Mouse (Mus musculus) megakaryocyte, adult 5-6 weeks (primary cell): ENCODE results near the gene Zfp280b. TPM values are rescaled to one million over a fixed set of nuclear protein-coding genes. Genes with fewer than 3 reads are reported as not detected.
"Not testable (repeated sequence)": the region's sequence is repeated elsewhere in the genome, so short reads cannot be mapped to it uniquely, and the experiment has no call there.

Experiments used
- ATAC-seq: 2 replicates; pipeline ENCODE4 v1.8.0; 2016; ENCODE audit warnings: mild to moderate bottlenecking, inconsistent platforms; ENCODE audit not compliant: poor library complexity, severe bottlenecking
- total RNA-seq, 2 experiments: library from RNA; stranded (forward) in 1 of 2; stranded (reverse) in 1 of 2; fragments of 153-499, 151-499 nt in 1 of 2; fragments of 221-1000, 200-1000 nt in 1 of 2; gene quantifications; 2 replicates each; pipeline versions ENCODE4 v1.2.3 to v1.2.4; 2015 to 2017

Zfp280b gene
- total RNA-seq, 2 experiments from 2014 or later = 3.0 to 4.5 TPM

GRCm38 (mm10) chr10:76029276-76029675 is 3.2 kb upstream of the Zfp280b start:
- ATAC-seq = no peak

GRCm38 (mm10) chr10:76030496-76030895 is 2.0 kb upstream of the Zfp280b start:
- no peak for ATAC-seq

DNA sequence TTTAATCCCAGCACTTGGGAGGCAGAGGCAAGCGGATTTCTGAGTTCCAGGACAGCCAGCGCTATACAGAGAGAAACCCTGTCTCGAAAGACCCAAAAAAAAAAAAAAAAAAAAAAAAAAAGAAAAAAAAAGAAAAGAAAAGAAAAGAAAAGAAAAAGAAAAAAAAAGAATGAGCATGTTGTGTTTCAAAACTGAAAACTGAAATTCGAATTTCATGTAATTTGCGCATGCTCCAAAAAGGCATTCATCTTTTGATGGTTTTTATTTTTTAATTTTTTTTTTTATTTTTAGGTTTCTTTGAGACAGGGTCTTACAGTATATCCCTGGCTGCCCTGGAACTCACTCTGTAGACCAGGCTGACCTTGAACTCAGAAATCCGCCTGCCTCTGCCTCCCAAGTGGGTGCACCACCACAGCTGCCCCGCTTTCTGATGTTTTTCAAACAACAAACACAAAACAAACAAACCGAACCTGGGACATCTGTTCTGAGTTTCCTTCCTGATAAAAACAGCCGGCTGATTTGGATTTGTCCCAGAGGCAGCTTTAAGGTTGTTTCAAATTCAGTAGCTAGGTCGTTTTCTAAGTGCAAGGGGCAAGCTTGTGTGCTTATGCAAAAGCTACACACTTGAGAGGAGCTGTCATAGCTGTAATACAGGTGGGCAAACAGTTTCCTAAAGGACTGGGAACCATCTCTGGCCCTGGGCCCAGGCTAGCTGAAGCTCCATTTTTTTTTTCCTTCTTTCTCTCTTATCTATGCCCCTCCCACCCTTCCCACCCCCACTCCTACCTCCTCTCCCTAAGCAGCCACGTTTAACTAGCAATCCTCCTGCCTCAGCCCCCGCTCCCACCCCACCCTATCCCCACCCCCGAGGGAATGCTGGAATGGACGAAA is 694 bp upstream of the Zfp280b start:
- no peak for ATAC-seq

DNA sequence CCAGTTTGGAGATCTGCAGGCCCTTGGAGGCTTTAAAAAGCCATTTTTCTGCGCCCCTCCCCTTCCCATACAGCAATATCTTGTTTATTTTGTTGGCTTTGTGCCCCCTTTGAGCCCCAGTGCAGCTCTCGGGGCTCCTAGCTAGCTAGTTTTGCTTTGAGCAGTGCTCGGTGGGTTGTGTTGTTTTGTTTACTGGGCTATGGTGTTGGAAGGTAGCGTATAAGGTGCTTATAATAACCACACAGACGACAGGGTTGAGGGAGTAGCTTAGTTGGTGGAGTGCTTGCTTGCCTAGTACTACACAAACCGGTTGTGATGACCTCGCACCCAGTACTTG is 637 bp downstream of the Zfp280b start:
- 0 out of 2 replicates have a peak, but pooled peaks have one; percentile 0 for ATAC-seq

- no peak for ATAC-seq
Observed at GRCm38 (mm10) chr10:76034001-76034600, 1.7 kb downstream of the Zfp280b start.

GRCm38 (mm10) chr10:76035277-76035676 is 2.8 kb downstream of the Zfp280b start:
- no peak for ATAC-seq

GRCm38 (mm10) chr10:76036962-76037361 is 4.5 kb downstream of the Zfp280b start:
- no peak for ATAC-seq

DNA sequence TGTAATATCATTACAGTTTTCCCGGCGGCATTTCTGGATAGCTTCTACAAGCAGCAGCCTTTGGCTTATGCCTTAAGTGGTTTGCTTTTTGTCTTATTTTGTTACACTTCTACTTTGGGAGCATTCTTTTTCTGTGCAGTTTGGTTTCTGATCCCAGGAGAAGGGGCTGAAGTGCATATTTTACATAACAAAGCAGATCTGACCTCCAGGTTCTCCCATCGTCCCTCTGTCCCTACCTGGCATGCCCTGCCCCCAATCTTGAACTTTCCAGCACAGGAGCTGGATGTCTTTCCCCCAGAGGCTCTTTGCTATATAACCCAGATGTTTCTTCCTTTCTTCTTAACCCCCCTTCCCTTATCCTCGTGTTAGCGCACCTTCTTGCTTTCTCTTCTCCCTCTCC is 12.9 kb downstream of the Zfp280b start:
- ATAC-seq = no peak

DNA sequence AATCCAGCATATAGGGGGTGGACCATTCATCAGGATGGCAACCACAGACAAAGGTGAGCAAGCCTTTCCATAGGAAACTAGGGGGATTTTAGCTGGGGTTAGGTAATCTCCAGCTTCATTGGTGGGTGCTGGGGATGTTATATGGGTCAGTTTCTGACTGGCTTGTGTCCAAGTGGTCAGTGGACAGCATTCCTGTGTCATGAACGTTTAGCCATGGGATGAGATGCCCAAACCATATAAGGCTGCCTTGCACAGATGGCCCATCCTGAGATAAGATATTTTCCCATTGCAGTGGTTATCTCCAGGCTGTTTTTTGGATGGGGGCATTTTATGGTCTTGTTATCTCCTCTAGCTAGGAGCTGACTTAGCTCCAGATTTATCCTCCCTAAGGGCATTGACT is 14.3 kb downstream of the Zfp280b start:
- ATAC-seq = no peak

GRCm38 (mm10) chr10:76047182-76047869 is 14.9 kb downstream of the Zfp280b start:
- ATAC-seq = no peak

- no peak for ATAC-seq
Observed at GRCm38 (mm10) chr10:76048967-76049366, 16.5 kb downstream of the Zfp280b start.

GRCm38 (mm10) chr10:76051860-76052259 is 19.4 kb downstream of the Zfp280b start:
- no peak for ATAC-seq

- no peak for ATAC-seq
Observed at GRCm38 (mm10) chr10:76062439-76062838, 30.0 kb downstream of the Zfp280b start.

GRCm38 (mm10) chr10:76067674-76068613 is 35.5 kb downstream of the Zfp280b start:
- no peak for ATAC-seq

GRCm38 (mm10) chr10:76072080-76072479 is 39.6 kb downstream of the Zfp280b start:
- not testable (repeated sequence) for ATAC-seq

- ATAC-seq = not testable (repeated sequence)
Observed at GRCm38 (mm10) chr10:76077008-76077407, 44.6 kb downstream of the Zfp280b start.
